ENCODE assay signal across 16 mouse cellular contexts in genomic region chr6:53038176-53038575, GRCm38 (mm10). TPM values are rescaled to one million over a fixed set of nuclear protein-coding genes. Genes with fewer than 3 reads are reported as not detected.
DNase-seq lines count a peak whose midpoint lies in the region.
"Had no signal": no experiment of that assay in that cellular context is flagged by ENCODE, and none has a peak within 500 bp of the region (broad histone marks: within the 10 kb centered on the region; RNA-seq: fewer than 3 reads in every experiment).

No protein-coding gene starts in this region.

- peak; percentile 5 for DNase-seq in adrenal gland, adult 2 months
- DNase-seq in adrenal gland, postnatal 4 days (ENCODE audit: low spot score in 2 of 2): no peak
- peak; percentile 3 for DNase-seq in 3T3-L1 (ENCODE audit: low read depth, low spot score)
- peak; percentile 50 for DNase-seq in CD4-positive, CD25-positive, alpha-beta regulatory T cell, adult 2 months (ENCODE audit: low read depth, low spot score)
- DNase-seq in induced T-regulatory cell, adult 2 months (ENCODE audit: low read depth): peak; percentile 61
- DNase-seq in ovary, postnatal 10 days (ENCODE audit: low spot score): no peak
- DNase-seq in urinary bladder, postnatal 10 days (ENCODE audit: low spot score): no peak
- DNase-seq: adrenal gland, postnatal 25 days; cerebellum, adult 2 months; cerebellum, postnatal 10 days; gastrocnemius, adult 2 months; gastrocnemius, postnatal 25 days; heart, postnatal 4 days; kidney, adult 11 months had no signal

RNA-seq across cellular contexts. Expression of gene Jazf1, which starts 30.3 kb away (rescaled TPM):
- 1 to 10 TPM; 4.2 to 5.3 TPM for total RNA-seq in adrenal gland, adult 2 months (2021)
- polyA plus RNA-seq in adrenal gland, adult 2 months (2012; rRNA removed): 1.8 and 1.9 TPM in 2 replicates
- 1 to 10 TPM; 7.3 to 8.2 TPM for total RNA-seq in adrenal gland, postnatal 4 days (2021)
- total RNA-seq: granulocyte monocyte progenitor cell, adult 5-6 weeks had no signal
- polyA plus RNA-seq: erythroblast, embryonic 14.5 days had no signal

Comparison
In these comparisons a context has a peak if more than half of its experiments do, and no peak if none do; other contexts are left out.
1. DNase-seq: peak in adrenal gland, adult 2 months (single experiment), 3T3-L1 (single experiment), CD4-positive, CD25-positive, alpha-beta regulatory T cell, adult 2 months (single experiment) and induced T-regulatory cell, adult 2 months (single experiment); none in adrenal gland, postnatal 4 days (0 of 2), ovary, postnatal 10 days (single experiment) and urinary bladder, postnatal 10 days (single experiment).